Mouse (Mus musculus) embryonic facial prominence, embryonic 12.5 days (tissue): ENCODE measurements around the gene Zfp90. TPM values are rescaled to one million over a fixed set of nuclear protein-coding genes. Genes with fewer than 3 reads are reported as not detected.

Experiments
- ATAC-seq: fragments of 200-750 bp; cut with Nextera tagmentation; 2 replicates; pipeline ENCODE4 v1.8.0; 2017; ENCODE audit not compliant: insufficient number of reproducible peaks, insufficient read depth, low FRiP score, low TSS enrichment
- H3K27ac ChIP-seq: fragments of 300-500 bp; sonication (generic); 2 replicates; pipeline ENCODE4 v1.5.1; 2016; ENCODE audit warnings: mild to moderate bottlenecking
- H3K27me3 ChIP-seq: fragments of 300-500 bp; sonication (generic); 2 replicates; pipeline ENCODE4 v1.6.1; 2016; ENCODE audit warnings: mild to moderate bottlenecking, moderate library complexity
- H3K36me3 ChIP-seq: fragments of 300-500 bp; sonication (generic); 2 replicates; pipeline ENCODE4 v1.6.1; 2016; ENCODE audit warnings: mild to moderate bottlenecking
- H3K4me1 ChIP-seq: fragments of 300-500 bp; sonication (generic); 2 replicates; pipeline ENCODE4 v1.6.1; 2016
- H3K4me2 ChIP-seq: fragments of 300-500 bp; sonication (generic); replicated peaks from 2 replicates; pipeline ENCODE4 v1.6.1; 2016; ENCODE audit warnings: mild to moderate bottlenecking, moderate library complexity
- H3K4me3 ChIP-seq: fragments of 300-500 bp; sonication (generic); 2 replicates; pipeline ENCODE4 v1.5.1; 2016; ENCODE audit warnings: mild to moderate bottlenecking
- H3K9ac ChIP-seq: fragments of 300-500 bp; sonication (generic); 2 replicates; pipeline ENCODE4 v1.6.1; 2016; ENCODE audit warnings: mild to moderate bottlenecking, moderate library complexity
- H3K9me3 ChIP-seq: fragments of 300-500 bp; sonication (generic); 2 replicates; pipeline ENCODE4 v1.6.1; 2016; ENCODE audit warnings: mild to moderate bottlenecking, moderate library complexity
- WGBS: fragments of 180-500 bp; shearing (Covaris S2); methylation state at CpG from one replicate; pipeline ENCODE4 v1.1.7; 2016; 5-methylcytosine and 5-hydroxymethylcytosine counted together
- polyA plus RNA-seq: library from polyadenylated mRNA; unstranded; fragments of >200 nt; fragmentation: Nextera tagmentation; extraction: Ambion mirVana; gene quantifications from 2 replicates; pipeline ENCODE4 v1.2.1, GENCODE M21; 2016

Zfp90 gene
- polyA plus RNA-seq, 1 experiment from 2014 or later, result 34.7 TPM

- Histone ChIP-seq H3K4me1 (no peaks in the 10 kb centered on the region), H3K9ac (no peak overlapping the region), H3K4me2 (no peak overlapping the region), H3K27ac (no peak overlapping the region), H3K27me3 (no peaks in the 10 kb centered on the region), H3K9me3 (no peaks in the 10 kb centered on the region), H3K4me3 (no peak overlapping the region), H3K36me3 (no peaks in the 10 kb centered on the region)
- 87% methylated on average over 3 of the region's 3 CpGs for WGBS
- ATAC-seq, result no peak
Measured at GRCm38 (mm10) chr8:106437781-106438180, 22.7 kb downstream of the Zfp90 start.

GRCm38 (mm10) chr8:106440146-106440545 is 25.0 kb downstream of the Zfp90 start:
- Histone ChIP-seq H3K9me3 (no peaks in the 10 kb centered on the region), H3K27ac (no peak overlapping the region), H3K4me3 (no peak overlapping the region), H3K4me1 (no peaks in the 10 kb centered on the region), H3K9ac (no peak overlapping the region), H3K27me3 (no peaks in the 10 kb centered on the region), H3K4me2 (no peak overlapping the region), H3K36me3 (no peaks in the 10 kb centered on the region)
- ATAC-seq, result no peak
- WGBS, result 85% methylated on average over 3 of the region's 3 CpGs

- H3K4me3 ChIP-seq, result no peak overlapping the region
- H3K4me1 ChIP-seq, result no peaks in the 10 kb centered on the region
- no peak overlapping the region for H3K9ac ChIP-seq
- H3K4me2 ChIP-seq, result no peak overlapping the region
- H3K9me3 ChIP-seq, result no peaks in the 10 kb centered on the region
- no peaks in the 10 kb centered on the region for H3K36me3 ChIP-seq
- ATAC-seq, result no peak
- H3K27ac ChIP-seq, result no peak overlapping the region
- WGBS, result 97% methylated on average over 1 of the region's 1 CpGs
- H3K27me3 ChIP-seq, result no peaks in the 10 kb centered on the region
Measured at GRCm38 (mm10) chr8:106442740-106443139, 27.6 kb downstream of the Zfp90 start.

GRCm38 (mm10) chr8:106451301-106452085 is 36.4 kb downstream of the Zfp90 start:
- Histone ChIP-seq H3K4me1 (no peaks in the 10 kb centered on the region), H3K27me3 (no peaks in the 10 kb centered on the region), H3K4me2 (no peak overlapping the region), H3K36me3 (no peaks in the 10 kb centered on the region), H3K9ac (no peak overlapping the region), H3K9me3 (no peaks in the 10 kb centered on the region), H3K27ac (no peak overlapping the region), H3K4me3 (no peak overlapping the region)
- 64% methylated on average over 6 of the region's 6 CpGs for WGBS
- ATAC-seq, result no peak

GRCm38 (mm10) chr8:106452701-106453481 is 37.8 kb downstream of the Zfp90 start:
- Histone ChIP-seq H3K4me1 (no peaks in the 10 kb centered on the region), H3K4me3 (no peak overlapping the region), H3K9me3 (no peaks in the 10 kb centered on the region), H3K27me3 (no peaks in the 10 kb centered on the region), H3K9ac (no peak overlapping the region), H3K27ac (no peak overlapping the region), H3K4me2 (no peak overlapping the region), H3K36me3 (no peaks in the 10 kb centered on the region)
- 65% methylated on average over 12 of the region's 12 CpGs for WGBS
- no peak for ATAC-seq

- Histone ChIP-seq H3K9ac (no peak overlapping the region), H3K27ac (no peak overlapping the region), H3K36me3 (no peaks in the 10 kb centered on the region), H3K9me3 (no peaks in the 10 kb centered on the region), H3K4me1 (no peaks in the 10 kb centered on the region), H3K27me3 (no peaks in the 10 kb centered on the region), H3K4me3 (no peak overlapping the region), H3K4me2 (no peak overlapping the region)
- WGBS, result 75% methylated on average over 11 of the region's 11 CpGs
- no peak for ATAC-seq
Measured at GRCm38 (mm10) chr8:106454036-106454435, 38.9 kb downstream of the Zfp90 start.

- H3K4me3 ChIP-seq, result no peak overlapping the region
- 0 out of 2 replicates have a peak, but pooled peaks cover 6% of the 10 kb centered on the region for H3K4me1 ChIP-seq
- no peak overlapping the region for H3K9ac ChIP-seq
- no peaks in the 10 kb centered on the region for H3K27me3 ChIP-seq
- H3K36me3 ChIP-seq, result no peaks in the 10 kb centered on the region
- no peak for ATAC-seq
- WGBS, result 67% methylated on average over 5 of the region's 5 CpGs
- H3K9me3 ChIP-seq, result no peaks in the 10 kb centered on the region
- H3K27ac ChIP-seq, result no peak overlapping the region
- no peak overlapping the region for H3K4me2 ChIP-seq
Measured at GRCm38 (mm10) chr8:106462131-106462530, 47.0 kb downstream of the Zfp90 start.

- 87% methylated on average over 6 of the region's 6 CpGs for WGBS
Measured at GRCm38 (mm10) chr8:106463795-106464194, 48.7 kb downstream of the Zfp90 start.

GRCm38 (mm10) chr8:106469485-106469884 is 54.4 kb downstream of the Zfp90 start:
- no peak overlapping the region for H3K27ac ChIP-seq
- H3K9ac ChIP-seq, result no peak overlapping the region
- H3K4me1 ChIP-seq, result 0 out of 2 replicates have a peak, but pooled peaks cover 6% of the 10 kb centered on the region
- ATAC-seq, result no peak
- no peak overlapping the region for H3K4me2 ChIP-seq
- H3K4me3 ChIP-seq, result no peak overlapping the region
- H3K36me3 ChIP-seq, result no peaks in the 10 kb centered on the region
- no peaks in the 10 kb centered on the region for H3K27me3 ChIP-seq
- no peaks in the 10 kb centered on the region for H3K9me3 ChIP-seq
- 20% methylated on average over 7 of the region's 7 CpGs for WGBS

More at GRCm38 (mm10) chr8:106463795-106464194, 48.7 kb downstream of the Zfp90 start:
- H3K36me3 ChIP-seq, result no peaks in the 10 kb centered on the region
- H3K4me1 ChIP-seq, result 0 out of 2 replicates have a peak, but pooled peaks cover 6% of the 10 kb centered on the region
- H3K9ac ChIP-seq, result no peak overlapping the region
- H3K4me3 ChIP-seq, result no peak overlapping the region
- H3K4me2 ChIP-seq, result no peak overlapping the region
- no peaks in the 10 kb centered on the region for H3K9me3 ChIP-seq
- ATAC-seq, result no peak
- no peaks in the 10 kb centered on the region for H3K27me3 ChIP-seq
- no peak overlapping the region for H3K27ac ChIP-seq

GRCm38 (mm10) chr8:106474001-106474400 is 58.9 kb downstream of the Zfp90 start:
- no peak for ATAC-seq
- H3K4me2 ChIP-seq, result no peak overlapping the region
- H3K9me3 ChIP-seq, result no peaks in the 10 kb centered on the region
- H3K36me3 ChIP-seq, result no peaks in the 10 kb centered on the region
- no peak overlapping the region for H3K9ac ChIP-seq
- WGBS, result 90% methylated on average over 5 of the region's 5 CpGs
- no peaks in the 10 kb centered on the region for H3K27me3 ChIP-seq
- H3K27ac ChIP-seq, result no peak overlapping the region
- 0 out of 2 replicates have a peak, but pooled peaks cover 6% of the 10 kb centered on the region for H3K4me1 ChIP-seq
- no peak overlapping the region for H3K4me3 ChIP-seq
